Mouse (Mus musculus): ENCODE results near the gene Paics. TPM values are rescaled to one million over a fixed set of nuclear protein-coding genes. Genes with fewer than 3 reads are reported as not detected.
"Not testable (repeated sequence)": the region's sequence is repeated elsewhere in the genome, so short reads cannot be mapped to it uniquely, and the experiment has no call there.

Paics gene
- total RNA-seq, 2 experiments from 2014 or later: 159 TPM

DNA sequence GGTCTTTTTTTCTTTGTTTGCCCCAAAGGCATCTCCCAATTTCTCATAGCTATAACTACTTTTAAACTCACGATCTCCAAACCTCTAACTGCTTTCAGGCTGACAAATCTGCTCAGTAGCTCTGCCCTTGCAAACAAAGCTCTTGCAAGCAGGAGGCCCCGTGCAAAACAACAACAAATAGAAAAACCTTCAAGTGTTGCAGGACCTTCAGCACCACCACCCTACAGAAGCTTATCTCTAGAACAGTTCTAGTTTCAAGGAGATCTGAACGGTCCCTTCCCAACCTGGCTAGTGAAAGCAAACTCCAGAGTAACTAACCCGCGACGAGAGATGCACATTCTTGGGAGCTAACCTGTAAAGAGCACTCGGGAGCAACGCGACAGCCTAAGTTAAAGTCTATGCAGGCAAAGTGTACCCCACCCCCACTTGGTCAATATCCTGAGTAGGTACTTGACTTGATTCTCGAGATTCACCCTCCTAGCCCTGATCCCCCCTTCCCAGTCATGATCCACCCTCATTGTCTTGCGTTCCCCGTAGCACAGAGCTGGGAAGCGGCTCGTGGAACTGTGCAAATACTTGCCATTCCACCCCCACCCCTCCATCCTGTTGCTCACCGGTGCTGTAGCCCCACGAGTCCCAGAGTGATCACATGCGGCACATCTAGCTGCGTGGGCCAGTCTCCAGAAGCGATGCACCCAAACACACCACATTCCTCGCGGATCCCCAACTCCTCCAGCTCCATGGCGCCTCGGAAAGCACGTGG lies 583 bp upstream of the Paics start:
- no peak for DNase-seq

DNA sequence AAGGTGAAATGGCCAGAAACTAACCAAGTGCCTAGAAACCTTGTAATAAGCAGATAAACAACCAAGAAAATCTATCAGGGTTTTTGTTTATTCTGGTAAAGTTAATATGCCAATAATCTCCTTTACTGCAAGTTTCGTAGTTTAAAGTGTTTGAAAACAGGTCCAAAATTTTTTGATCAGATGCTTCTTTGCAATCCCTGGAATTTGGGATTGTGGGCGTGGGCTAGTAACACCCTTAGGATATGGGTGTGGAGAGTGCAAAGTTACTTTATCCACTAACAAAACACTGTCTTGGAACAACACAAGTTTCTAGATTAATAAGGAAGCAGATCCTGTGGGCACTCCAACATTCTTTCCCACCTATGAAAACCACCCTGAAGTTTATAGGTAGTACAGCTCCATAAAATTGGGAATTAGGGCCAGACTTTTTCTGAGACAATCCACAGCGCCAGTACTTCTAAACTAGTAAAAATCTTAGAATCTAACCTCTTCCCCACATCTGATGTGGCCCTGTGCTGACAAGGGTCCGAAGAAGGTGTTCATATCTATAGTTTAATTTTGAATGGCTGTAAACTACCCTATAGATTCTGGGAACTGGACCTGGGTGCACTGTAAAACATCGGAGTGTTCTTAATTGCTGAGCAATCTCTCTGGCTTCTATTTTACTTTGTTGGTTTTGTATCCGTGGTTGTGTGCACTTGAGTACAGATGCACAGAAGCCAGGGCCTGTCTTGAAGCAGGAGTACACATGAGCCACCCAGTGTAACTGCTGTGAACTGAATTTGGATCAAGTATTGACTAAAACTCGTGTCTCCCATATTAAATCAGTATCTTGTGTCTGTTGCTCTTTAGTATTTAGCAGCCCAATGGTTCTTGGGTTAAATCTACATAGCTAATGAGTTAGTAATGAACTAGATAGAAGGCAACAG lies 1.3 kb downstream of the Paics start:
- DNase-seq: peak in 1 of 2 experiments; percentile 24

- DNase-seq: no peak
Observed at GRCm38 (mm10) chr5:76953794-76954193, 2.7 kb downstream of the Paics start.

DNA sequence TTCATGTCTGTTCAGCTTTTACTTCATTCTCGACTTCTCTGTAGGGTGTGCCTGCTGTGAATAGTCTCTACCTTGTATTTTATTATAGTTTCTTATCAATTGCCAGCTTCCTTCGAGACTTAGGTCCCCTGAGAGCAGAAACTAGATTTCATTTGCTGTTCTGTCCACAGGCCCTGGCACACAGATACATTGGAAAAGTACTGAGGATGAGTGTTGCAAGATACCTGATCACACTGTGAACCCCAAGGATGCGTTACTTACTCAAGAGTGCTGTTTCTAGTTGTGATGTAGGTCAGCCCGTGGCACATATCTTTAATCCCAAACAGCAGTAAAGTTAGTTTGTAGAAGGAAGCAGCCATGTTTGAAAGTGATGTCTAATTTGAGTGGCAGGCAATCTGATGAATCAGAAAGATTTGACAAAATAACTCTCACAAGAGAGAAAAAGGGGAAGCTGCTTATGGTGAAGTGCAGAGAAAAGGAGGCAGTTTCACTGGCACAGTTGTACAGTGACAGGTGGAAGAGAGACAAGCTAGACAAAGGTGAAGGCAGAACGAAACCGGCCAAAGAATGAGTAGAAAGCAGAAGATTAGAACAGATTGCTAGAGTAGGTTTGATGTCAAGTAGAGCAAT lies 3.3 kb downstream of the Paics start:
- DNase-seq: no peak

DNA sequence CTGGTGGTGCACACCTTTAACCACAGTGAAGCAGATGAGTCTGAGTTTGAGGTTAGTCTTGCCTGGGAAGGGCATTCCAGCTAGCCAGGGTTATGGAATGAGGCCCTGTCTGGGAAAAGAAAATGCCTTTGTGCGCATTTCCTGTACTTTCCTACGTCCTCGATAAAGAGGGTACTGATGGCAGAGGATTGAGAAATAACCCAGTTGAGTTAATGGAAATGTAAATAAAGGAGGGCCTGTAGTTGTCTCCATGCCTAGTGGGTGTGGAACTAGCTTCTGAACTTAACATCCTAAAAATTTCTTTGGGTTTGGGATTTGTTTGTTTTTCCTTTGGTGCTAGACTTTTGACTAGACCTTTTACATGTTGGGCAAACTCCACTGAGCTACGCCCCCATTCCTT lies 4.4 kb downstream of the Paics start:
- no peak for DNase-seq

DNA sequence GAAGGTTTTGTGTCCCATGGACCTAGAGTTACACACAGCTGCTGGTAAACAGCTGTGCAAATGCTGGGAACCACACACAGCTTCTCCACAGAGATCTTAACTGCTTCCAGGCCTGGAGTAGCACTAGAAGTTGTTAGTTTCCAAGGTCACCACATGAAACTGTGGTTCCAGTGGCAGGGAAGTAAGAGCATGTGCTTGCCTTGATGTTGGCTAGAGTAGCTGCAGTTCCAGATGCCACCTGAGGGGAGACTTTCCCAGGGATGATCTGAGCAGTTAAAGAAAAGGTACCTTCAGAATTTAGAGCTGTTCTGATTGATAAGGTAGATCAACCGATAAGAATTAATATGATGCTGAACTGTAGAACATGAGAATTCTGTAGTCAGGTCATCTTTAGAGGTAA lies 6.8 kb downstream of the Paics start:
- DNase-seq: no peak

- no peak for DNase-seq
Observed at GRCm38 (mm10) chr5:76959587-76959986, 8.5 kb downstream of the Paics start.

DNA sequence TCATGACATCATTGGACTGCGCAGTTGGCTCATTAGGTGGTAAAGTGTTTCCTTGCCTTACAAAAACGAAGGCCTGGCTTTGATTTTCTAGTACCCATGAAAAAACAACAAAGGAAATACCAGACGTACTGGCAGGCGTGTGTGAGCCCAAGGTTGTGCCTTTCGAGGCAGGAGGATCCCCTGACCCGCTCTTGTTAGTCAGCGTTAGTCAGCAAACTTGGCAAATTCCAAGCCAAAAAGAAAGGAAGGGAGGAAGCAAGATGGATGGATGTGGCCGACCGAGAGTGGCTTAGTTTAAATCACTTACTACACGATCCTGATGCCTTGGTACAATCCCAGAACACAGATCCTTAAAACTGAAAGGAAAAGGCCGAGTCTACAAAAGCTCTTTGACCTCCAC lies 11.4 kb downstream of the Paics start:
- no peak for DNase-seq

GRCm38 (mm10) chr5:76964651-76965050 lies 13.5 kb downstream of the Paics start:
- DNase-seq: no peak

DNA sequence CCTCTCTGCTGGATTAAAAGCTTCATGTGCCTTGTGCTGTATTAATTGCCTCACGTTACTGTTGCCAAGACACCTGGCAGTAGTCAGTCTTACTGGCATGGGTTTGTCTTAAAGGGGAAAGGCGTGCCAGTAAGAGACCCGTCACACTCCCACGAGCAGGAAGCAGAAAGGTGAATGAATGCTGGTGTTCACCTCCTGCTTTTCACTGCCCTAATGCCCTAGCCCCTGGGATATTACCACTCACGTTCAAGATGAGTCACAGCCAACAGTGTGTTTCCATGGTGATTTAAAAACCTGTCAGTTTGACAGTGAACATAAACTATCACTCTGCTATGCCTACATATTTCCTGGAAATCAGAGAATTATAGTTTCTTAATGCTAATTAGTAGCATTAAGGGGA lies 18.1 kb downstream of the Paics start:
- no peak for DNase-seq

DNA sequence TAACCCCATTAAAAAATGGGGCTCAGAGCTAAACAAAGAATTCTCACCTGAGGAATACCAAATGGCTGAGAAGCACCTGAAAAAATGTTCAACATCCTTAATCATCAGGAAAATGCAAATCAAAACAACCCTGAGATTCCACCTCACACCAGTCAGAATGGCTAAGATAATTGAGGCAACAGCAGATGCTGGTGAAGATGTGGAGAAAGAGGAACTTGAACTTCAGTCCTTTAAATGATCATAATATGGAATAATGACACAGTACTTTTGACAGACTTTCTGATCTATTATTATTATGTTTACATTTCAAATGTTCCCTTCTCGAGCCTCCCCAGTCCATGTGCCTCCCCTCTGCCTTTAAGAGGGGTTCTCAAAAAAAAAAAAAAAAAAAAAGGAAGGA lies 20.0 kb downstream of the Paics start:
- DNase-seq: not testable (repeated sequence)

GRCm38 (mm10) chr5:76973488-76973887 lies 22.4 kb downstream of the Paics start:
- no peak for DNase-seq

GRCm38 (mm10) chr5:76974207-76974553 lies 23.1 kb downstream of the Paics start:
- no peak for DNase-seq

DNA sequence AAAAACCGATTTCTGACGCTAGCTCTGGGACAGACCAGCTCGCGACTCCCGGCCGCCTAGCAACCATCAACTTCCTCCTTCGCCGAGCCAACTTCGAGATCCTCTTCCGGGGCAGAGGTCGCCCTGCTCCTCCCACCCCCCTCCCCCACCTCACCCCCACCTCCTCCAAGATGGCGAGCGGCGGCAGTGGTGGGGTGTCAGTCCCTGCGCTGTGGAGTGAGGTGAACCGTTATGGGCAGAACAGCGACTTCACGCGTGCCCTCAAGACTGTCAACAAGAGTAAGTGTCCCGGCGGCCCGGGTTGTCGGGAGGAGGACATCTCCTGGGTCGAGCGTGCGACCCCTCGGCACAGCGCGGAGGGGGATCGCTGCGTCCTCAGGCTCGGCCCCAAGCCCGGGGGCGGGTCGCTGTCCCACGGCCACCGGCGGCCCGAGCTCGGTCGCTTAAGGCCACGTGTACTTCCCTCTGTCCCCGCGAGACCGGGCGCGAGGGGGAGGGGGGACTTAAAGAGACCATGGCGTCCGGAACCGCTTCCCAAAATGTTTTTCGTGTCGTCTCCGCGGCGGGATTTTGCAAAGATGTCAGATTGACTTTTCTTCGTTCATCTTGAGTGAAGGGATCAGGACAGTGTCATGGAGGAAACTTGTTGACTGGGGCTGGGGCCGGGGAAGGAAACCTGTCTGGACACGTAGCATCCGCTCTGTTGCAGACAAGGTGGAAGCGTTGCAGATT lies 23.6 kb downstream of the Paics start, which contains the start of gene Srp72:
TSS of gene Srp72 (plus strand) at position 130 of the 732 bp plus-strand sequence.
- DNase-seq: peak; percentile 87 to 88

GRCm38 (mm10) chr5:76975736-76976135 lies 24.6 kb downstream of the Paics start:
- DNase-seq: no peak

DNA sequence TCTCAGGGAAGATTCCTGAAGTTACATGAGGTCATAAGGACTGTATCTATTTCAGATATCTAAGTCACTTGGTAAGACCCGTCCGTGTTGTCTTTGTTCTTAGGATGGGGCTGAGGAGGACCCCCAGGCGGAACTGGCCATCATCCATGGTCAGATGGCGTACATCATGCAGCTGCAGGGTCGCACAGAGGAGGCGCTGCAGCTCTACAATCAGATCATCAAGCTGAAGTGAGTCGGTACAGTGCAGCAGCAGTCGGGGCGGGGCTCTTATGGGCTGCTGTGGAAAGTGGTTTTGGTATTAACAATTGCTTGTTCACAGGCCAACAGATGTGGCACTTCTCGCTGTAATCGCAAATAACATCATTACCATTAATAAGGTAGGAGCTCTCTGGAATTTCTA lies 32.9 kb downstream of the Paics start:
- DNase-seq: no peak

GRCm38 (mm10) chr5:76990789-76991188 lies 39.7 kb downstream of the Paics start:
- DNase-seq: no peak

GRCm38 (mm10) chr5:76993174-76993814 lies 42.2 kb downstream of the Paics start:
- no peak for DNase-seq

GRCm38 (mm10) chr5:76998416-76998815 lies 47.3 kb downstream of the Paics start:
- DNase-seq: no peak

DNA sequence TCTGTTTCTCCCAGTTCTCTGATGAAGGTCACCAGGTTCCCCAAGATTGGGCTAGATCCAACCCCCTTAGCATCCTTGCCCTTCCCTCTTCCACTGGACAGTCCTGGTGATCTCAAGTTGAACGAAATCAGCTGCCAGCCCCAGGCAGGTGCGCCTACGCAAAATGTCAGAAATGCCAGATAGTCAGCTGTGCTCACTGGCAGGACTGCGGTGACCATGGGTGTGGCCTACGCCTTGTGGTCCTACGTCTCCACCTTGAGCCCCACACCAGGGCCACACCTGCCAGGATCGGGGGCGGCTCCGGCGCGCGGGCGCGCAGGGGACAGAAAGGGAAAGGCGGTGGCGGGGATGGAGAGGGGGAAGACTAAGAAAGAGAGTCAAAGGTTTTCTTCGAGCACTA lies 50.1 kb downstream of the Paics start:
- no peak for DNase-seq

DNA sequence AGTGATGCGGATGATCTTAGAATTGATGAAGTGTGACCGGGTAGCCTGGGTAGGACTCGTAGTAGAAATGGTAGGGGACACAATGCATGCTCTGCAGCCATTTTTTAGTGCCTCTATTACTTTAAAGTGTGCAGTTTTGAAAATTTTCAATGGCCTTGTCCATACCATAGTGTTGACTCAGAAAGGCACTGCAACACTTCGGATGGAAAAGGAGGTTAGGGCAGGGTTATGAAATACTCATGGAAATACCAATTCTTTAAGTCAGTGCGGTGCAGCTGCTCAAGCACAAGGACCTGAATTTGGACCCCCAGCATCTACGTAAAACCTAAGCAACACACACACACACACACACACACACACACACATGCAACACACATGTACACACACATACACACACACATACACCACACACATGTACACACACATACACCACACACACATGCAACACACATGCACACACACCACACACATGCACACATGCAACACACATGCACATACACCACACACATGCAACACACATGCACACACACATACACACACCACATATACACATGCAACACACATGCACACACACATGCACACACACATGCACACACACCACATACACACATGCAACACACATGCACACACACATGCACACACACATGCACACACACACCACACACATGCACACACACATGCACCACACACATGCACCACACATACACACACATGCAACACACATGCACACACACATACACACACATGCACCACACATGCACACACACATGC lies 53.1 kb downstream of the Paics start, which contains the start of gene Arl9:
TSS of gene Arl9 (plus strand) at position 5 of the 771 bp plus-strand sequence.
- no peak for DNase-seq

Data from heart, adult 18-20 months (tissue).